Mouse (Mus musculus) cortical plate, adult 2 months (tissue): Measurements from ENCODE around the gene Letm1.

Source experiments
- CTCF ChIP-seq: fragments of 200-500 bp; IDR thresholded peaks from 2 replicates; pipeline ENCODE4 v1.5.1; 2011; ENCODE audit warnings: mild to moderate bottlenecking, control low read depth, low read length; ENCODE audit not compliant: insufficient read depth; ENCODE audit errors: extremely low read depth
- POLR2A ChIP-seq: fragments of 200-500 bp; IDR thresholded peaks from 2 replicates; pipeline ENCODE4 v1.6.1; 2011; ENCODE audit warnings: mild to moderate bottlenecking, low read length, control low read depth; ENCODE audit not compliant: insufficient read depth; ENCODE audit errors: extremely low read depth

GRCm38 (mm10) chr5:33740548-33740947, 42.1 kb downstream of the Letm1 start:
- TF ChIP-seq CTCF (no peak), POLR2A (no peak)
